Mouse (Mus musculus): ENCODE data around the gene Vcam1.

- TF ChIP-seq CTCF (IDR thresholded peaks at IDR 0.05; ENCODE audit: borderline replicate concordance, control insufficient read depth, extremely low read depth, insufficient read depth, low read length, poor library complexity) (no peak), POLR2A (IDR thresholded peaks at IDR 0.05; ENCODE audit: control insufficient read depth, extremely low read depth, insufficient read depth, low read length, poor library complexity) (no peak)
These were observed 35.2 kb downstream of the Vcam1 start for GRCm38 (mm10) chr3:116094288-116094687.
